Mouse (Mus musculus): ENCODE results near the gene Map3k15.

- TF ChIP-seq CTCF (IDR thresholded peaks at IDR 0.05; ENCODE audit: borderline replicate concordance, control insufficient read depth, extremely low read depth, insufficient read depth, low read length, poor library complexity) (no peak), POLR2A (IDR thresholded peaks at IDR 0.05; ENCODE audit: control insufficient read depth, extremely low read depth, insufficient read depth, low read length, poor library complexity) (no peak)
These were observed 158.6 kb downstream of the Map3k15 start for GRCm38 (mm10) chrX:160146806-160147205.
